Mouse (Mus musculus) Patski (cell line): ENCODE results near the gene Hlcs. TPM values are rescaled to one million over a fixed set of nuclear protein-coding genes. Genes with fewer than 3 reads are reported as not detected.
A peak's percentile ranks its signal among the peaks of the same experiment; 100 is the strongest.

Experiments
- ATAC-seq: fragments of 100-300 bp; one replicate; pipeline ENCODE4 v1.8.0; 2021
- CTCF ChIA-PET: fragments of 350-600 bp; sonication (Branson Sonifier 250); formaldehyde crosslinking; loops from one replicate; lab custom pipeline; 2022; ENCODE audit warnings: inconsistent platforms; lab: Charles Lee
- POLR2A ChIA-PET: fragments of 350-600 bp; sonication (Branson Sonifier 250); formaldehyde crosslinking; loops from one replicate; lab custom pipeline; 2022; ENCODE audit warnings: antibody characterized with exemption, inconsistent platforms; lab: Charles Lee
- DNase-seq: peaks from one replicate; pipeline ENCODE4 v3.0.0-alpha.2; 2011; ENCODE audit warnings: low read depth, low spot score
- H3K27me3 ChIP-seq: fragments of 371-371 bp; one replicate; pipeline ENCODE4 v1.5.1; 2021
- CTCF ChIP-seq: fragments of 100-300 bp; IDR thresholded peaks from one replicate; pipeline ENCODE4 v1.5.1; 2021
- in situ Hi-C: fragments of 300-500 bp; cut with MboI; formaldehyde crosslinking; loops from 3 replicates; pipeline ENCODE4 v1.11.1; 2018; ENCODE audit warnings: low pct_unique_long_range_greater_than_20kb, mixed read lengths
- polyA plus RNA-seq: library from polyadenylated mRNA; unstranded; gene quantifications from one replicate; pipeline ENCODE4 v1.2.3, GENCODE M21; 2021

The Hlcs gene
- polyA plus RNA-seq, 1 experiment from 2014 or later: 15.3 TPM

- no peak for DNase-seq
- ChIA-PET CTCF (no interaction called here), POLR2A (no interaction called here)
- peaks cover 9% of the 10 kb centered on the region for H3K27me3 ChIP-seq
- ATAC-seq: no peak
- in situ Hi-C loops: no loop called here
- no peak for TF ChIP-seq CTCF
Observed at GRCm38 (mm10) chr16:94327781-94328711, 14.7 kb upstream of the Hlcs start, which contains the start of gene Ripply3. Gene Ripply3, plus strand, starts transcription at chr16:94328420.

GRCm38 (mm10) chr16:94326008-94326407, 12.6 kb upstream of the Hlcs start:
- DNase-seq (no peak), ATAC-seq (no peak)
- in situ Hi-C loops: no loop called here
- ChIA-PET POLR2A (no interaction called here), CTCF (interaction anchor here (1.2 kb wide), 1 partner anchor 387 kb away, joined by 3 read pairs; no protein-coding TSS in a partner anchor)
- H3K27me3 ChIP-seq: peaks cover 9% of the 10 kb centered on the region
- TF ChIP-seq CTCF: no peak

GRCm38 (mm10) chr16:94323681-94324080, 10.3 kb upstream of the Hlcs start:
- no peak for DNase-seq
- ATAC-seq: no peak
- TF ChIP-seq CTCF: no peak
- peaks cover 9% of the 10 kb centered on the region for H3K27me3 ChIP-seq
- ChIA-PET POLR2A (no interaction called here), CTCF (no interaction called here)
- in situ Hi-C loops: no loop called here

GRCm38 (mm10) chr16:94320223-94320622, 6.9 kb upstream of the Hlcs start:
- no peak for TF ChIP-seq CTCF
- ChIA-PET POLR2A (no interaction called here), CTCF (interaction anchor here (0.9 kb wide), 1 partner anchor 11 kb away, joined by 4 read pairs; no protein-coding TSS in a partner anchor)
- no peak for DNase-seq
- ATAC-seq: no peak
- in situ Hi-C loops: no loop called here
- H3K27me3 ChIP-seq: peaks cover 4% of the 10 kb centered on the region

- ATAC-seq (no peak), DNase-seq (no peak)
- POLR2A ChIA-PET: interaction anchor here (1.1 kb wide), 1 partner anchor 29 kb away, joined by 3 read pairs; no protein-coding TSS in a partner anchor
- in situ Hi-C loops: no loop called here
- no peaks in the 10 kb centered on the region for H3K27me3 ChIP-seq
- CTCF ChIA-PET: interaction anchor here (1.4 kb wide), 1 partner anchor 28 kb away, joined by 3 read pairs; no protein-coding TSS in a partner anchor
- no peak for TF ChIP-seq CTCF
Observed at GRCm38 (mm10) chr16:94317752-94318151, 4.4 kb upstream of the Hlcs start.

- DNase-seq (no peak), ATAC-seq (no peak)
- ChIA-PET CTCF (interaction anchor here (2.0 to 2.2 kb wide), 2 partner anchors 34 to 47 kb away, joined by 5 to 7 read pairs; no protein-coding TSS in a partner anchor), POLR2A (no interaction called here)
- no peak for TF ChIP-seq CTCF
- no peaks in the 10 kb centered on the region for H3K27me3 ChIP-seq
- in situ Hi-C loops: no loop called here
Observed at GRCm38 (mm10) chr16:94315215-94315614, 1.8 kb upstream of the Hlcs start.

GRCm38 (mm10) chr16:94314626-94315025, 1.3 kb upstream of the Hlcs start:
- ChIA-PET POLR2A (interaction anchor here (1.8 kb wide), 1 partner anchor 55 kb away, joined by 8 read pairs; the partner anchor contains the start of gene Ttc3), CTCF (interaction anchor here (1.0 to 2.2 kb wide), 6 partner anchors 19 to 400 kb away, joined by 3 to 7 read pairs (median 5); no protein-coding TSS in a partner anchor)
- in situ Hi-C loops: no loop called here
- ATAC-seq: no peak
- H3K27me3 ChIP-seq: no peaks in the 10 kb centered on the region
- no peak for TF ChIP-seq CTCF
- no peak for DNase-seq

DNA sequence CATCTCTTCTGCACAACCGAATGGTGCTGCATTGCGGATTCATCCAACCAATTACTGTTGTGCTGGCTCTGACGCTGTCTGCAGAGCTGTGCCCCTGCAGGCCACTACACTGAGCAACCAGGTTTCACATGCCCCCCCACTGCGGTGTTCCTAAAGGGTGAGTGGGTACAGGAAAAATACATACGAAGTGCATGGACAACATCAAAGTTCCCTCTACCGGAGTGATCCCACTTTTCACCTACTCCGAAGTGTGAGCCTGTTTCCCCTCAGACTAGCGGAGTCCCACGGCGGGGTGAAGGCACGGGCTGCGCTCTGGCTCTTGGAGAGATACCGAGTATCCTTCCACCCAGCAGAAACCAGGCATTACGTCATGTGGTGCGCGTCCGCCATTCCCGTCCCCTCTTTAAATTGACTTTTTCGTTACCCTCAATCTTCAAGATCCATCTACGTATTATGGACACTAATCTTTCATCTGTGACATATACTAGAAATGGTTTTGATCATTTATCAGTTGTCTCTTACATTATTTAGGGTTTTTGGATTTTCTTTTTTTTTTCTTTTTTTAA, 625 bp downstream of the Hlcs start:
- H3K27me3 ChIP-seq: no peaks in the 10 kb centered on the region
- in situ Hi-C loops: no loop called here
- peak; percentile 86 for DNase-seq
- ATAC-seq: peak; percentile 79
- ChIA-PET POLR2A (interaction anchor here (1.7 kb wide), 1 partner anchor 23 kb away, joined by 5 read pairs; no protein-coding TSS in a partner anchor), CTCF (interaction anchor here (0.9 to 1.2 kb wide), 5 partner anchors 11 to 142 kb away, joined by 3 read pairs; no protein-coding TSS in a partner anchor)
- peak; percentile 28 for TF ChIP-seq CTCF

- no peak for ATAC-seq
Observed at GRCm38 (mm10) chr16:94311931-94312330, 1.4 kb downstream of the Hlcs start.

GRCm38 (mm10) chr16:94311416-94311815, 2.0 kb downstream of the Hlcs start:
- ATAC-seq (no peak), DNase-seq (no peak)
- POLR2A ChIA-PET: interaction anchor here (0.7 to 1.7 kb wide), 3 partner anchors 22 to 94 kb away, joined by 4 to 9 read pairs (median 5); no protein-coding TSS in a partner anchor
- H3K27me3 ChIP-seq: no peaks in the 10 kb centered on the region
- CTCF ChIA-PET: no interaction called here
- TF ChIP-seq CTCF: no peak
- in situ Hi-C loops: no loop called here

More at GRCm38 (mm10) chr16:94311931-94312330, 1.4 kb downstream of the Hlcs start:
- H3K27me3 ChIP-seq: no peaks in the 10 kb centered on the region
- CTCF ChIA-PET: no interaction called here
- no peak for TF ChIP-seq CTCF
- DNase-seq: no peak
- in situ Hi-C loops: no loop called here
- POLR2A ChIA-PET: interaction anchor here (0.7 to 1.7 kb wide), 3 partner anchors 22 to 94 kb away, joined by 4 to 9 read pairs (median 5); no protein-coding TSS in a partner anchor
